Mouse (Mus musculus) heart, embryonic 13.5 days (tissue): ENCODE measurements around the gene Thsd4. TPM values are rescaled to one million over a fixed set of nuclear protein-coding genes. Genes with fewer than 3 reads are reported as not detected.

Experiments used
- ATAC-seq: fragments of 200-750 bp; cut with Nextera tagmentation; 2 replicates; pipeline ENCODE4 v1.8.0; 2017; ENCODE audit warnings: moderate TSS enrichment; ENCODE audit not compliant: insufficient number of reproducible peaks, low FRiP score, low TSS enrichment; ENCODE audit errors: extremely low read depth
- H3K27ac ChIP-seq: fragments of 300-500 bp; sonication (generic); replicated peaks from 2 replicates; pipeline ENCODE4 v1.5.1; 2015; ENCODE audit warnings: moderate library complexity, mild to moderate bottlenecking, inconsistent platforms
- H3K27me3 ChIP-seq: fragments of 300-500 bp; sonication (generic); replicated peaks from 2 replicates; pipeline ENCODE4 v1.6.1; 2015; ENCODE audit warnings: mild to moderate bottlenecking, inconsistent platforms
- H3K36me3 ChIP-seq: fragments of 300-500 bp; sonication (generic); 2 replicates; pipeline ENCODE4 v1.6.1; 2015; ENCODE audit warnings: mild to moderate bottlenecking, inconsistent platforms
- H3K4me1 ChIP-seq: fragments of 300-500 bp; sonication (generic); 2 replicates; pipeline ENCODE4 v1.6.1; 2015; ENCODE audit warnings: inconsistent platforms
- H3K4me2 ChIP-seq: fragments of 300-500 bp; sonication (generic); 2 replicates; pipeline ENCODE4 v1.6.1; 2015; ENCODE audit warnings: inconsistent platforms, mild to moderate bottlenecking, moderate library complexity
- H3K4me3 ChIP-seq: fragments of 300-500 bp; sonication (generic); 2 replicates; pipeline ENCODE4 v1.5.1; 2015; ENCODE audit warnings: moderate library complexity, mild to moderate bottlenecking, inconsistent platforms
- H3K9ac ChIP-seq: fragments of 300-500 bp; sonication (generic); 2 replicates; pipeline ENCODE4 v1.6.1; 2015; ENCODE audit warnings: inconsistent platforms, mild to moderate bottlenecking, moderate library complexity
- H3K9me3 ChIP-seq: fragments of 300-500 bp; sonication (generic); 2 replicates; pipeline ENCODE4 v1.6.1; 2016; ENCODE audit warnings: inconsistent platforms
- WGBS: fragments of 180-500 bp; shearing (Covaris S2); methylation state at CpG from one replicate; pipeline ENCODE4 v1.1.7; 2015; ENCODE audit warnings: mixed read lengths; 5-methylcytosine and 5-hydroxymethylcytosine counted together
- polyA plus RNA-seq: library from polyadenylated mRNA; unstranded; fragments of >200 nt; fragmentation: Nextera tagmentation; extraction: Ambion mirVana; gene quantifications from 2 replicates; pipeline ENCODE4 v1.2.1, GENCODE M21; 2015

Gene Thsd4
- polyA plus RNA-seq, 1 experiment from 2014 or later, result 10.0 TPM

DNA sequence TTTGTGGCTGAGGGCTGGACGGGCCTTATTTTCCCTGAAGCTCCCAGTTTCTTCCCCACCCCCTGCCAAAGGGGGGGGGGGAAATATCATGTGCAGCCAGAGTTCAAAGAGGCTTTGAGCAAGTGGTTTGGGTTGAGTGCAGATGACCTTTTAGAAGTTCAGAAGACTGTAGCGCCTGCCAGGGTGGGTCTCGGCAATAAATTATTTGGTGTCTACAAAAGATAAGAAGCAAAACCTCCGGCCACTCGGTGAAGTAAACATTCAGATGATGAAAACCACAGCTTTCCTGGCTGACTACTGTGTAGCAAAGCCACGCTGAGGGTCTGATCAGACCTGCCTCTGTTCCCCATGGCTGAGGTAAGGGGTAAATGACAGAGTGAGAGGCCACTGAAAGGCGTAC lies 116.1 kb downstream of the Thsd4 start:
- ATAC-seq, result no peak
- Histone ChIP-seq H3K4me1 (peaks cover 9% of the 10 kb centered on the region), H3K4me3 (no peak overlapping the region), H3K4me2 (no peak overlapping the region), H3K9ac (no peak overlapping the region), H3K27ac (no peak overlapping the region), H3K9me3 (no peaks in the 10 kb centered on the region), H3K36me3 (no peaks in the 10 kb centered on the region), H3K27me3 (no peaks in the 10 kb centered on the region)
- 42% methylated on average over 7 of the region's 7 CpGs for WGBS

DNA sequence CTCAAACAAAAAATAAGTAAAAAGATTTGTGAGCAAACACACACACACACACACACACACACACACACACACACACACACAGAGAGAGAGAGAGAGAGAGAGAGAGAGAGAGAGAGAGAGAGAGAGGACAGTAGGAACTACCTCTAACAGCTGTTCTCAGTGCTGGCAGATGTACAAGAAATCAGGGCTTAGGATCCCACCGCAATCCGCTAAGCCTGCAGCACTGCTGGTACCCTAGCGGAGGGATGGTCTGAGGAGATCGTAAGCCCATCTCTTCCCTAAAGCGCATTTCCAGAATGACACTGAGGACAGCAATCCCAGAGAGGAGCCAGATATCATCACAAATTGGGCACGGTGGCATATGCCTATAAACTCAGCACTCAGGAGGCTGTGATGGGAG lies 119.2 kb downstream of the Thsd4 start:
- WGBS, result 80% methylated on average over 6 of the region's 6 CpGs
- Histone ChIP-seq H3K4me1 (peaks cover 9% of the 10 kb centered on the region), H3K9ac (no peak overlapping the region), H3K4me2 (no peak overlapping the region), H3K4me3 (no peak overlapping the region), H3K9me3 (no peaks in the 10 kb centered on the region), H3K27ac (no peak overlapping the region), H3K27me3 (no peaks in the 10 kb centered on the region), H3K36me3 (no peaks in the 10 kb centered on the region)
- ATAC-seq, result no peak

DNA sequence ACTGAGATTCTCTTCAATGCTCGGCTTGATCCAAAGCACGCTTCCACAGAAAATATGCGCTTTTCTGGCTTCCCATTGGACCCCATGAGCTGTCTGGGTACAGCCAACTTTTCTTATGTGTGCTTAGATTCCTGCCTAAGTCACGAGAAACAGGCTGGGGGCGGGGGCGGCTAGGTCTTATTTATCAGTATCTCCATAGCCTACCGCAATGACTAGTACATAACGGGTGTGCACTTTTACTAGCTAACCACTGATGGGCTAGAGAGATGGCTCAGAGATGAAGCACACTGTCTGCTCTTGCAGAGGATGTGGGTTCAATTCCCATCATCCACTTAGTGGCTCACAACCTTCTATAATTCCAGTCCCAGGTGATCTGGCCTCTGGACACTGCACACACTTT lies 121.8 kb downstream of the Thsd4 start:
- Histone ChIP-seq H3K36me3 (no peaks in the 10 kb centered on the region), H3K4me1 (peaks cover 4% of the 10 kb centered on the region; the same call in 1 of the 2 replicates), H3K9ac (no peak overlapping the region), H3K4me3 (no peak overlapping the region), H3K27me3 (no peaks in the 10 kb centered on the region), H3K27ac (no peak overlapping the region), H3K9me3 (no peaks in the 10 kb centered on the region), H3K4me2 (no peak overlapping the region)
- ATAC-seq, result no peak
- 82% methylated on average over 8 of the region's 8 CpGs for WGBS

DNA sequence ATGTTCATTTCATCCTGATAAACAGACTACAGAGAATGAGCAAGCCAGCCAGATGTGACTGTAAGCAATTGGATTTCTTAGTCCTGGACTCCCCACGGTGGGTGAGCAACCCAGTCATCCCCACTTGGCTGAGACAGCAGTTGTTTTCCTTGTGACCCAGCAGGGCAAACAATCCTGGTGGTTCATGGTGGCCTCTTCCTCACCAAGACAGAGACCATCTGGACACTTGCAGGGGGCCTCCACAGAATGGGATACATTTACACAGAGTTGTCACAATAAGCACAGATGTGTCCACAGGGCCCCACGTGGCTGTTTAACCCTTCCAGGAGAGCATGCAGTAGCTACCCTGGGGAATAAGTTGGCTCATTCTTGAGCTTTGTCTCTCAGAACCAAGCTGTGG lies 123.8 kb downstream of the Thsd4 start:
- H3K27ac ChIP-seq, result no peak overlapping the region
- H3K4me1 ChIP-seq, result peaks cover 4% of the 10 kb centered on the region; the same call in 1 of the 2 replicates
- H3K4me2 ChIP-seq, result no peak overlapping the region
- 42% methylated on average over 2 of the region's 2 CpGs for WGBS
- peaks cover 5% of the 10 kb centered on the region; the same call in 1 of the 2 replicates for H3K36me3 ChIP-seq
- H3K9ac ChIP-seq, result no peak overlapping the region
- H3K4me3 ChIP-seq, result no peak overlapping the region
- no peaks in the 10 kb centered on the region for H3K9me3 ChIP-seq
- ATAC-seq, result no peak
- H3K27me3 ChIP-seq, result no peaks in the 10 kb centered on the region

DNA sequence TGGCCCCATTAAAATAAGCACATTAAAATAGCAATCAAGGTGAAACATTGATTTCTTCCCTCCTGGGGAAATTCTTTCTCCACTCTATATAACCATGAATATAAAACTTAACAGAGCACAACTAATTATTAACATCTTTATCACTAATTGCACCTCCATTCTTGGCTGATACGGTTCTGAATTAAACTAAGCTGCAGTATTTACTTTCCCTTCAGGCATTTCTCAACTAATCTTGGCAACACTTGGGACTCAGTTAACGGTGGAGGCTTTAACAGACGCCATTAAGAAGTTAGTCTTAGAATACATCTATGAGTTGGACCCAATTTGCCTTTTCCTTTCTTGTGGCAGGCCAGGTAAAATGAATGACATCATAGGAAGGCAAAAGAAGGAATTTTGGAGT lies 125.8 kb downstream of the Thsd4 start:
- H3K4me3 ChIP-seq, result no peak overlapping the region
- no peaks in the 10 kb centered on the region for H3K9me3 ChIP-seq
- H3K36me3 ChIP-seq, result peaks cover 5% of the 10 kb centered on the region; the same call in 1 of the 2 replicates
- WGBS, result 76% methylated on average over 3 of the region's 3 CpGs
- no peaks in the 10 kb centered on the region for H3K27me3 ChIP-seq
- no peak overlapping the region for H3K27ac ChIP-seq
- H3K4me1 ChIP-seq, result peaks cover 4% of the 10 kb centered on the region; the same call in 1 of the 2 replicates
- no peak overlapping the region for H3K4me2 ChIP-seq
- H3K9ac ChIP-seq, result no peak overlapping the region
- no peak for ATAC-seq

DNA sequence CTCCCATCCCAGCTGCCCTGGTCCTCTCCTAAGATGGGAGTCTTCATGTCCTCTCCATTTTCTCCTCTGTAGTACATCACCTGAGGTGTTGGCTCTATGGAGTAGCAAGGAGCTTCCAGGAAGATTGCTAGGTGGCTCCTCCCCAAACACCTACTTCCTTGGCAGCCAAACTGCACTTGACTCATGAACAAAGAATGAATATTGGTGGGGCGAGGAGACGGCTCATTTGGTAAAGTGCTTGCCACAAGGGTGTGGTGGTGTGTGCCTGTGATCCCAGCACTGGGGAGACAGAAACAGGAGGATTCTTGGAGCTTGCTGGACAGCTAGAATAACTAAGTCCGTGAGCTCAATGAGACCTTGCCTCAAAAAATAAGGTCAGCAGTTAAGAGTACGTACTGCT lies 128.9 kb downstream of the Thsd4 start:
- no peak overlapping the region for H3K4me2 ChIP-seq
- H3K36me3 ChIP-seq, result peaks cover 5% of the 10 kb centered on the region; the same call in 1 of the 2 replicates
- 82% methylated on average over 4 of the region's 4 CpGs for WGBS
- no peak overlapping the region for H3K9ac ChIP-seq
- peaks cover 4% of the 10 kb centered on the region; the same call in 1 of the 2 replicates for H3K4me1 ChIP-seq
- H3K9me3 ChIP-seq, result no peaks in the 10 kb centered on the region
- no peaks in the 10 kb centered on the region for H3K27me3 ChIP-seq
- no peak overlapping the region for H3K4me3 ChIP-seq
- H3K27ac ChIP-seq, result no peak overlapping the region
- ATAC-seq, result no peak

DNA sequence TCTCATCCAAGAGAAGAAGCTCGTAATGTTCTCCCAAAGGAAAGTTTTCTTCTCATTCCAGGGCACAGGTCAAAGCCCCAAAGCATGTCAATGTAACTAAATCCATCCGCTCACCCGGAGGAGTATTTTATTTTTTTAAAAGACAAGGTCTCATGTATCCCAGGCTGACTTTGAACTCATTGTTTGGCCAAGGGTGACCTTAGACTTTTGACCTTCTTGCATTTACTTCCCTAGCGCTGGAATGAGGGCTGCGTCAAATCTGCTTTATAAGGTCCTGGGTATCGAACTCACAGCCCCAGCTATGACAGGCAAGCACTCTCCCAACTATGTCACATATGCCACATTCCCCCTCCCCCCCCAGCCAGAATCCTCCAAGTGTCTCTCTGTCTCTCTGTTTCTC lies 137.1 kb downstream of the Thsd4 start:
- Histone ChIP-seq H3K9me3 (no peaks in the 10 kb centered on the region), H3K4me2 (no peak overlapping the region), H3K27ac (no peak overlapping the region), H3K27me3 (no peaks in the 10 kb centered on the region), H3K4me3 (no peak overlapping the region), H3K36me3 (no peaks in the 10 kb centered on the region), H3K4me1 (no peaks in the 10 kb centered on the region), H3K9ac (no peak overlapping the region)
- ATAC-seq, result no peak
- 81% methylated on average over 6 of the region's 6 CpGs for whole genome bisulfite sequencing

DNA sequence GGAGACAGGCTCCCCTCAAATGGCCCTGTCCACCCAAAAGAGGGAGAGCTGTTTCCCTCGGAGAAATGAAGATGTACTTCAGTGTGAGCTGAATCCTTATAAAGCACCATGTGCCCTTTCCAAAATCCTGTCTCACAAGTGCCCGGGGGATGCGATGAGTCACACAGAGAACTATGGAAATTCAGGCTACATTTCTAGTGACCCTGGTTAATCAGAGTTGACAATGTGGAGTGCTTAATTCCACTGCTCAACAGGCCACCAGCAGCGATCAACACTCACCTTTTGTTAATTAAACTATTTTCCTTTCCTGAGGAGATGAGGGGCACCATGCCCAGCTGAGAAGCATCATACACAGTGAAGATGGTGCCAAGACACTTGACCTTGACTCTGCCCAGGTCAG lies 138.9 kb downstream of the Thsd4 start:
- H3K36me3 ChIP-seq, result no peaks in the 10 kb centered on the region
- 70% methylated on average over 4 of the region's 4 CpGs for WGBS
- ATAC-seq, result no peak
- H3K27me3 ChIP-seq, result no peaks in the 10 kb centered on the region
- no peak overlapping the region for H3K9ac ChIP-seq
- no peak overlapping the region for H3K4me3 ChIP-seq
- no peak overlapping the region for H3K27ac ChIP-seq
- H3K4me1 ChIP-seq, result no peaks in the 10 kb centered on the region
- no peaks in the 10 kb centered on the region for H3K9me3 ChIP-seq
- no peak overlapping the region for H3K4me2 ChIP-seq

DNA sequence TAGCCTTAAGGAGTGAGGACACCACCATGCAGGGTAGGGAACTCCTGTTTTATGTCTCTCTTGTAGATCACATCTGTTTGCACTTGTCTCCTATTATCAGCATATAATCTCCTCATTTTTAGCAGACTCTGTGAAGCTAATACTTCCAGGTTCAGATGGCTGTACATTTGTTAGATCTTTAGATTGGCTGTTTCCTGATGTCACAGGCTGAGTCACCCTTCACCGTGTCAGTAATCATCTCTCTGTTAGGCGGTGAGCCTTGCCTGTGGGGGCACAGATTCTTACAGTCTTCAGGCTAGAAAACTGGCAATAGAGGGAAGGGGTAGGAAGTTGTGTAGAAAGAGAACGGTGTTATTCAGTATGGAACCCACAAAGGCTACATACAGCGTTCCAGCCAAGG lies 139.3 kb downstream of the Thsd4 start:
- Histone ChIP-seq H3K27ac (no peak overlapping the region), H3K4me2 (no peak overlapping the region), H3K9ac (no peak overlapping the region), H3K4me3 (no peak overlapping the region), H3K4me1 (no peaks in the 10 kb centered on the region), H3K36me3 (no peaks in the 10 kb centered on the region), H3K27me3 (no peaks in the 10 kb centered on the region), H3K9me3 (no peaks in the 10 kb centered on the region)
- 72% methylated on average over 4 of the region's 4 CpGs for WGBS
- no peak for ATAC-seq

DNA sequence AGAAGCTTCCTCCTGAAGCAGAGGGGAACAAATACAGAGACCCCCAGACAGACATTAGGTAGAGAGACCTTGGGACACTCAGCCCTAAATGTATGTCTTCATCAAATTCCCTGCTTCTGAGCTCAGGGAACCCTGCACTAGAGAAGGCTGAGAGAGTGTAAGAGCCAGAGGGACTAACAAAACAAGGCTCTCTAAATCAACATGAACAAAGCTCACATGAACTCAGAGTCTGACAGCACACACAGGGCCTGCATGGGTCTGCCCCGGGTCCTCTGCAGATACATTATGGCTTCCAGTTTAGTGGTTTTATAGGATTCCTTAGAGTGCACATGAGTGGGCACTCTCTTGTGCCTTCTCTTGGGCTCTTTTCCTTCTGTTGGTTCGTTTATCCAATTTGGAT lies 140.8 kb downstream of the Thsd4 start:
- H3K27me3 ChIP-seq, result no peaks in the 10 kb centered on the region
- H3K9ac ChIP-seq, result no peak overlapping the region
- ATAC-seq, result no peak
- WGBS, result 75% methylated on average over 2 of the region's 2 CpGs
- H3K36me3 ChIP-seq, result no peaks in the 10 kb centered on the region
- H3K4me3 ChIP-seq, result no peak overlapping the region
- no peak overlapping the region for H3K27ac ChIP-seq
- H3K4me2 ChIP-seq, result no peak overlapping the region
- no peaks in the 10 kb centered on the region for H3K4me1 ChIP-seq
- no peaks in the 10 kb centered on the region for H3K9me3 ChIP-seq

DNA sequence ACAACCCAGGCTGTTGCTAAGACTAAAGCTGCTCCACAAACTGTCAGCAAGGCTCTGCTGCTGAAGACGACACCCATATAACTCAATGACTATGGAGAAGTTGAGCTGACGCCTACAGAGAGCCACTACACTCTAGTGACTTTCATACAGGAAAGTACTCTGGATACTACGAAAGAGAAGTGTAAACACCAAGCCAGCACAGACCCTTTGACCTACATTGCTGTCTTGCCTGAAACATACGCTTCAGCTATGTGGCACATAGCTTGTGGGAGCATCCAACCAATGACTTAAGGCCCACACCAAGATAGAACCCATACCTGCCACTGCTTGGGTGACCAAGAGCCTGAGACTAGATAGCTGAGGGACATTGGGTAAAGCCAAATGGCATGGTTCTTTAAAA lies 141.3 kb downstream of the Thsd4 start:
- WGBS, result 78% methylated on average over 4 of the region's 4 CpGs
- H3K27me3 ChIP-seq, result no peaks in the 10 kb centered on the region
- H3K9me3 ChIP-seq, result no peaks in the 10 kb centered on the region
- no peaks in the 10 kb centered on the region for H3K36me3 ChIP-seq
- no peak overlapping the region for H3K4me3 ChIP-seq
- no peak overlapping the region for H3K27ac ChIP-seq
- ATAC-seq, result no peak
- no peak overlapping the region for H3K4me2 ChIP-seq
- H3K9ac ChIP-seq, result no peak overlapping the region
- no peaks in the 10 kb centered on the region for H3K4me1 ChIP-seq

DNA sequence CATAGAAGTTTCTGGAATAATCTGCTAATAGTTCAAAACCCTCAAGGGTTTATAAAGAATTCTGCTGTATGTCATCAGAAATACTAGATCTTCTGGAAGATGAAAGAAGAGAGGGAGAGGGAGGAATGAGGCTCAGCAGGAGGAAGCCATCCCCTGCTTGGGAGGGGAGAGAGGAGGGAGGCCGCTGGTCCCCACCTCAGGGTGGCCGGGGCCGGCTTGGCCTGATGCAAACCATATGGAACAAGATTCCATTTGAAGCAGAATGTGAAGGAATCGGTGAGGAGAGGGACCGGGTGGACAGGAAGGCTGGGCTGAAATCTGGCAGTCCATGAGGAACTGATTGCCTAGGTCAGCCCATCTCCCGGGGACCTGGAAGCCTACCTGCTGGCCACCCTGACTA lies 143.6 kb downstream of the Thsd4 start:
- 72% methylated on average over 6 of the region's 6 CpGs for WGBS
- H3K4me1 ChIP-seq, result 0 out of 2 replicates have a peak, but pooled peaks cover 3% of the 10 kb centered on the region
- ATAC-seq, result no peak
- H3K9me3 ChIP-seq, result no peaks in the 10 kb centered on the region
- H3K4me3 ChIP-seq, result no peak overlapping the region
- no peaks in the 10 kb centered on the region for H3K27me3 ChIP-seq
- H3K36me3 ChIP-seq, result no peaks in the 10 kb centered on the region
- no peak overlapping the region for H3K27ac ChIP-seq
- H3K4me2 ChIP-seq, result no peak overlapping the region
- no peak overlapping the region for H3K9ac ChIP-seq
